Mouse (Mus musculus): ENCODE data around the gene Abhd17a. TPM values are rescaled to one million over a fixed set of nuclear protein-coding genes. Genes with fewer than 3 reads are reported as not detected.

Gene Abhd17a
- polyA plus RNA-seq, 1 experiment: 35.8 TPM

GRCm38 (mm10) chr10:80546945-80547344 is 43.2 kb downstream of the Abhd17a start:
- Histone ChIP-seq H3K4me3 (ENCODE audit: low read depth, low read length) (no peak overlapping the region), H3K36me3 (ENCODE audit: control insufficient read depth, insufficient read depth, low read length, poor library complexity, severe bottlenecking) (peaks cover 25% of the 10 kb centered on the region), H3K9me3 (replicated peaks; ENCODE audit: control insufficient read depth, insufficient read depth, low read length, poor library complexity, severe bottlenecking) (no peaks in the 10 kb centered on the region), H3K27ac (ENCODE audit: insufficient read depth, low read length) (no peak overlapping the region), H3K27me3 (ENCODE audit: control insufficient read depth, insufficient read depth, low read length, poor library complexity, severe bottlenecking) (no peaks in the 10 kb centered on the region), H3K4me1 (ENCODE audit: control insufficient read depth, insufficient read depth, low read length) (no peaks in the 10 kb centered on the region), H3K9ac (ENCODE audit: low read depth, poor library complexity, severe bottlenecking) (no peak overlapping the region)
- TF ChIP-seq EP300 (IDR thresholded peaks at IDR 0.05; ENCODE audit: insufficient read depth, low read depth, low read length) (no peak), POLR2A (IDR thresholded peaks at IDR 0.05; ENCODE audit: insufficient read depth, low read length) (no peak), CTCF (IDR thresholded peaks at IDR 0.05; ENCODE audit: low read depth, low read length) (no peak)

GRCm38 (mm10) chr10:80545590-80545989 is 44.6 kb downstream of the Abhd17a start:
- TF ChIP-seq POLR2A (IDR thresholded peaks at IDR 0.05; ENCODE audit: insufficient read depth, low read length): no peak
- no peak for TF ChIP-seq CTCF (IDR thresholded peaks at IDR 0.05; ENCODE audit: low read depth, low read length)
- TF ChIP-seq EP300 (IDR thresholded peaks at IDR 0.05; ENCODE audit: insufficient read depth, low read depth, low read length): no peak
- H3K4me3 ChIP-seq (ENCODE audit: low read depth, low read length): no peak overlapping the region
- H3K4me1 ChIP-seq (ENCODE audit: control insufficient read depth, insufficient read depth, low read length): no peaks in the 10 kb centered on the region
- no peaks in the 10 kb centered on the region for H3K9me3 ChIP-seq (replicated peaks; ENCODE audit: control insufficient read depth, insufficient read depth, low read length, poor library complexity, severe bottlenecking)
- H3K27me3 ChIP-seq (ENCODE audit: control insufficient read depth, insufficient read depth, low read length, poor library complexity, severe bottlenecking): no peaks in the 10 kb centered on the region
- H3K9ac ChIP-seq (ENCODE audit: low read depth, poor library complexity, severe bottlenecking): no peak overlapping the region
- H3K27ac ChIP-seq (ENCODE audit: insufficient read depth, low read length): no peak overlapping the region
- H3K36me3 ChIP-seq (ENCODE audit: control insufficient read depth, insufficient read depth, low read length, poor library complexity, severe bottlenecking): peaks cover 25% of the 10 kb centered on the region

- H3K9ac ChIP-seq (ENCODE audit: low read depth, poor library complexity, severe bottlenecking): no peak overlapping the region
- no peaks in the 10 kb centered on the region for H3K27me3 ChIP-seq (ENCODE audit: control insufficient read depth, insufficient read depth, low read length, poor library complexity, severe bottlenecking)
- H3K9me3 ChIP-seq (replicated peaks; ENCODE audit: control insufficient read depth, insufficient read depth, low read length, poor library complexity, severe bottlenecking): no peaks in the 10 kb centered on the region
- TF ChIP-seq POLR2A (IDR thresholded peaks at IDR 0.05; ENCODE audit: insufficient read depth, low read length): no peak
- TF ChIP-seq EP300 (IDR thresholded peaks at IDR 0.05; ENCODE audit: insufficient read depth, low read depth, low read length): no peak
- no peak for TF ChIP-seq CTCF (IDR thresholded peaks at IDR 0.05; ENCODE audit: low read depth, low read length)
- no peaks in the 10 kb centered on the region for H3K4me1 ChIP-seq (ENCODE audit: control insufficient read depth, insufficient read depth, low read length)
- peaks cover 15% of the 10 kb centered on the region for H3K36me3 ChIP-seq (ENCODE audit: control insufficient read depth, insufficient read depth, low read length, poor library complexity, severe bottlenecking)
- no peak overlapping the region for H3K4me3 ChIP-seq (ENCODE audit: low read depth, low read length)
- no peak overlapping the region for H3K27ac ChIP-seq (ENCODE audit: insufficient read depth, low read length)
Observed at GRCm38 (mm10) chr10:80543873-80544272, 46.3 kb downstream of the Abhd17a start.

DNA sequence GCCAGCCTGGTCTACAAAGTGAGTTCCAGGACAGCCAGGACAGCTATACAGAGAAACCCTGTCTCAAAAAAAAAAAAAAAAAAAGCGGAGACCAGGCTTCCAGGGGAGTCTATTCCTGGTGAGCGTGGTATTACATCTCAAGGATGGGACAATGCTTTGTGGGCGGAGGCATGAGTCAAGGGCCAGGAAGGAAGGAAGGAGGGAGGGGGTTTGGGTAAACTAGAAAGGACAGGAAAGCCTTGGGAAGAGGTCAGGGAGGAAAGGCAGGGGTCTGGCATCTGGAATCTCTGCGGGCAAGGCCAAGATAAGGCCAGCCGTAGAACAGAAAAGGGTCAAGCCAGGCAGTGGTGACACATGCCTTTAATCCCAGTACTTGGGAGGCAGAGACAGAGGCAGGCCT is 50.6 kb downstream of the Abhd17a start:
- Histone ChIP-seq H3K9me3 (replicated peaks; ENCODE audit: control insufficient read depth, insufficient read depth, low read length, poor library complexity, severe bottlenecking) (no peaks in the 10 kb centered on the region), H3K4me3 (ENCODE audit: low read depth, low read length) (no peak overlapping the region), H3K4me1 (ENCODE audit: control insufficient read depth, insufficient read depth, low read length) (no peaks in the 10 kb centered on the region), H3K27ac (ENCODE audit: insufficient read depth, low read length) (peak overlapping the region; percentile 53; the same call in 1 of the 2 replicates), H3K36me3 (ENCODE audit: control insufficient read depth, insufficient read depth, low read length, poor library complexity, severe bottlenecking) (peaks cover 10% of the 10 kb centered on the region), H3K27me3 (ENCODE audit: control insufficient read depth, insufficient read depth, low read length, poor library complexity, severe bottlenecking) (no peaks in the 10 kb centered on the region), H3K9ac (ENCODE audit: low read depth, poor library complexity, severe bottlenecking) (no peak overlapping the region)
- no peak for TF ChIP-seq CTCF (IDR thresholded peaks at IDR 0.05; ENCODE audit: low read depth, low read length)
- TF ChIP-seq POLR2A (IDR thresholded peaks at IDR 0.05; ENCODE audit: insufficient read depth, low read length): no peak
- no peak for TF ChIP-seq EP300 (IDR thresholded peaks at IDR 0.05; ENCODE audit: insufficient read depth, low read depth, low read length)

- H3K4me3 ChIP-seq (ENCODE audit: low read depth, low read length): peak within 1 kb of the TSS; percentile 60
- H3K27ac ChIP-seq (ENCODE audit: insufficient read depth, low read length): peak within 1 kb of the TSS; percentile 53; the same call in 1 of the 2 replicates
- H3K36me3 ChIP-seq (ENCODE audit: control insufficient read depth, insufficient read depth, low read length, poor library complexity, severe bottlenecking): peaks cover 10% of the 10 kb centered on the region
- H3K9ac ChIP-seq (ENCODE audit: low read depth, poor library complexity, severe bottlenecking): peak within 1 kb of the TSS; percentile 77
- H3K4me1 ChIP-seq (ENCODE audit: control insufficient read depth, insufficient read depth, low read length): no peaks in the 10 kb centered on the region
- H3K27me3 ChIP-seq (ENCODE audit: control insufficient read depth, insufficient read depth, low read length, poor library complexity, severe bottlenecking): no peaks in the 10 kb centered on the region
- TF ChIP-seq CTCF (IDR thresholded peaks at IDR 0.05; ENCODE audit: low read depth, low read length) (peak; percentile 46), EP300 (IDR thresholded peaks at IDR 0.05; ENCODE audit: insufficient read depth, low read depth, low read length) (no peak)
- no peaks in the 10 kb centered on the region for H3K9me3 ChIP-seq (replicated peaks; ENCODE audit: control insufficient read depth, insufficient read depth, low read length, poor library complexity, severe bottlenecking)
Observed at GRCm38 (mm10) chr10:80538710-80539394, 51.3 kb downstream of the Abhd17a start, which contains the start of gene Atp8b3. TSS of gene Atp8b3 (minus strand) at chr10:80539124.

DNA sequence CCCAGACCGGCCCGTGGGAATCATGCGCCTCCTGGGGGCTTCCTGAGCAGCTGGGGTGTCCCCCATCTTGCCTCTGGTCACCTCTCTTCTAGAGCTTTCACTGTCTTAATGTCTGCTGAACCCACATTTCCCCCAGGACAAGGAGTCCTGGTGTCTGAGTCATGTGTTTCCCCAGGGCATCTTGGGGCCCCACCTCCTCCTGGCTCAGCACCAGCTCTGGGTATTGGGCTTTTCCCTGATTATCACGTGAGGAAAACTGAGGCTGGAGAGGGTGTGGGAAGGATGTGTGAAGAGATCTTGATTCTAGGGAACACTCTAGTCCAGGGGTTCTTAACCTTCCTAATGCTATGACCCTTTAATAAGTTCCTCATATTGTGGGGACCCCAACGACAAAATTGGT is 52.0 kb downstream of the Abhd17a start:
- no peak overlapping the region for H3K4me3 ChIP-seq (ENCODE audit: low read depth, low read length)
- no peaks in the 10 kb centered on the region for H3K9me3 ChIP-seq (replicated peaks; ENCODE audit: control insufficient read depth, insufficient read depth, low read length, poor library complexity, severe bottlenecking)
- no peaks in the 10 kb centered on the region for H3K4me1 ChIP-seq (ENCODE audit: control insufficient read depth, insufficient read depth, low read length)
- no peak overlapping the region for H3K27ac ChIP-seq (ENCODE audit: insufficient read depth, low read length)
- H3K27me3 ChIP-seq (ENCODE audit: control insufficient read depth, insufficient read depth, low read length, poor library complexity, severe bottlenecking): no peaks in the 10 kb centered on the region
- TF ChIP-seq CTCF (IDR thresholded peaks at IDR 0.05; ENCODE audit: low read depth, low read length) (no peak), EP300 (IDR thresholded peaks at IDR 0.05; ENCODE audit: insufficient read depth, low read depth, low read length) (no peak), POLR2A (IDR thresholded peaks at IDR 0.05; ENCODE audit: insufficient read depth, low read length) (no peak)
- H3K9ac ChIP-seq (ENCODE audit: low read depth, poor library complexity, severe bottlenecking): no peak overlapping the region
- peaks cover 9% of the 10 kb centered on the region for H3K36me3 ChIP-seq (ENCODE audit: control insufficient read depth, insufficient read depth, low read length, poor library complexity, severe bottlenecking)

All from ES-Bruce4 (cell line).